10 mouse cellular contexts compared by ENCODE assay signal in the genomic region with DNA sequence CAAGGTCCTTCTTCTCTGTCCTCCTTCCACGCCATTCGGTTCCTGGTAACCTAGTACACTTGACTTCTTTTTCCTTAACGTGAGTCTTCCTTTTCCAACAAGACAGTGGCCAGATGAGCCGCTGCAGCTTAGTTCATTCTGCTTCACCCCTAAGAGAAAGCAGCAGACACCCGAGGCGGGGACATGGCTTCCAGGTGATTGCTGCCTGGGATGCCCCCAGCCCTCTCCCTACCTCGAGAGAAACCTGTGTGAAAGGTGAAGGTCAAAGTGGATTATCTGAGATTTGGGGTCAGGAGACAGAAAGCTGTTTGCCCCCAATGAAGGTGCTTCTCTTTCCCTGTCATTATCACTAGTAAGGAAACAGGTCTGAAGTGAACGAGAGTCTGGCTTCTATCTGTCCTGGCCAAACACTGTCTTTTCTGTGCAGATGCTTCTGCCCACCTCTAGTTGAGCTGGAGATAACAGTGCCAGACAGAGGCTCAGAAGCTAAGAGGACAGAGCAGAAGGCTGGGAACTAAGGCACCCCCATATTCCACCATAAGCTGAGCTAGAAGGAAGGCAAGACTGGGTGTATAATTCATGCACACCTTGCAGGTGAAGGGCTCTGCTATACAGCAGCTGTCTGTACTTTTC. TPM values are rescaled to one million over a fixed set of nuclear protein-coding genes. Genes with fewer than 3 reads are reported as not detected.
DNase-seq lines count a peak whose midpoint lies in the region; ATAC-seq and TF ChIP-seq lines count a peak whose summit lies in the region.
"Had no signal": no experiment of that assay in that cellular context is flagged by ENCODE, and none has a peak within 500 bp of the region (broad histone marks: within the 10 kb centered on the region; RNA-seq: fewer than 3 reads in every experiment).

No protein-coding gene starts in this region.

- H3K4me2 ChIP-seq in lung, embryonic 14.5 days = peak overlapping the region; percentile 67
- H3K4me2 ChIP-seq in forebrain, embryonic 14.5 days (ENCODE audit: low read length) = peak overlapping the region; percentile 42
- H3K4me2 ChIP-seq in limb, embryonic 12.5 days = peak overlapping the region; percentile 60
- H3K4me2 ChIP-seq in neural tube, embryonic 14.5 days (ENCODE audit: low read depth, low read length) = peak overlapping the region; percentile 48

- WGBS in lung, embryonic 14.5 days = 32% methylated on average over 8 of the region's 8 CpGs
- 47% methylated on average over 8 of the region's 8 CpGs for WGBS in forebrain, embryonic 14.5 days
- 46% methylated on average over 8 of the region's 8 CpGs for WGBS in limb, embryonic 12.5 days
- WGBS in neural tube, embryonic 14.5 days = 44% methylated on average over 8 of the region's 8 CpGs

- ATAC-seq in lung, embryonic 14.5 days (ENCODE audit: insufficient read depth) = peak; percentile 2; the same call in 1 of the 2 replicates
- no peak for ATAC-seq in forebrain, embryonic 14.5 days
- 0 out of 2 replicates have a peak, but pooled peaks have one; percentile 7 for ATAC-seq in limb, embryonic 12.5 days (ENCODE audit: insufficient number of reproducible peaks, insufficient read depth, low FRiP score, low TSS enrichment, low read depth)
- no peak for ATAC-seq in neural tube, embryonic 14.5 days (ENCODE audit: low read depth)

- peak overlapping the region; percentile 45; the same call in 1 of the 2 replicates for H3K9ac ChIP-seq in lung, embryonic 14.5 days
- H3K9ac ChIP-seq in forebrain, embryonic 14.5 days (ENCODE audit: low read length) = peak overlapping the region; percentile 50; the same call in 1 of the 2 replicates
- no peak overlapping the region for H3K9ac ChIP-seq in limb, embryonic 12.5 days (replicated peaks)
- H3K9ac ChIP-seq in neural tube, embryonic 14.5 days (replicated peaks; ENCODE audit: low read depth, low read length) = no peak overlapping the region

- no peaks in the 10 kb centered on the region for H3K9me3 ChIP-seq in lung, embryonic 14.5 days (ENCODE audit: low read depth, low read length)
- H3K9me3 ChIP-seq in forebrain, embryonic 14.5 days (replicated peaks; ENCODE audit: control insufficient read depth, low read length) = no peaks in the 10 kb centered on the region
- H3K9me3 ChIP-seq in limb, embryonic 12.5 days = no peaks in the 10 kb centered on the region
- H3K9me3 ChIP-seq in neural tube, embryonic 14.5 days (ENCODE audit: control insufficient read depth, low read length) = no peaks in the 10 kb centered on the region

- peaks cover 13% of the 10 kb centered on the region; the same call in 1 of the 2 replicates for H3K36me3 ChIP-seq in lung, embryonic 14.5 days (ENCODE audit: insufficient read depth)
- peaks cover 33% of the 10 kb centered on the region for H3K36me3 ChIP-seq in forebrain, embryonic 14.5 days (ENCODE audit: control insufficient read depth, insufficient read depth, low read length)
- peaks cover 41% of the 10 kb centered on the region for H3K36me3 ChIP-seq in limb, embryonic 12.5 days
- H3K36me3 ChIP-seq in neural tube, embryonic 14.5 days (ENCODE audit: control insufficient read depth, insufficient read depth, low read length) = peaks cover 10% of the 10 kb centered on the region

- no peaks in the 10 kb centered on the region for H3K4me1 ChIP-seq in lung, embryonic 14.5 days (ENCODE audit: insufficient read depth)
- H3K4me1 ChIP-seq in forebrain, embryonic 14.5 days (ENCODE audit: control insufficient read depth, insufficient read depth, low read length) = peaks cover 3% of the 10 kb centered on the region; the same call in 1 of the 2 replicates
- H3K4me1 ChIP-seq in limb, embryonic 12.5 days (replicated peaks) = peaks cover 8% of the 10 kb centered on the region; the same call in 1 of the 2 replicates
- peaks cover 5% of the 10 kb centered on the region for H3K4me1 ChIP-seq in neural tube, embryonic 14.5 days (ENCODE audit: control insufficient read depth, insufficient read depth, low read length)

- no peaks in the 10 kb centered on the region; the same call in 1 of the 2 replicates for H3K27me3 ChIP-seq in lung, embryonic 14.5 days (ENCODE audit: insufficient read depth, low read length)
- 0 out of 2 replicates have a peak, but pooled peaks cover 4% of the 10 kb centered on the region for H3K27me3 ChIP-seq in forebrain, embryonic 14.5 days (replicated peaks; ENCODE audit: control insufficient read depth, insufficient read depth, low read length)
- H3K27me3 ChIP-seq in limb, embryonic 12.5 days = peaks cover 15% of the 10 kb centered on the region; the same call in 1 of the 2 replicates
- H3K27me3 ChIP-seq in neural tube, embryonic 14.5 days (ENCODE audit: control insufficient read depth, insufficient read depth, low read length) = no peaks in the 10 kb centered on the region

- H3K4me3 ChIP-seq in lung, embryonic 14.5 days (ENCODE audit: low read depth, low read length) = peak overlapping the region; percentile 33
- no peak overlapping the region; the same call in 1 of the 2 replicates for H3K4me3 ChIP-seq in forebrain, embryonic 14.5 days (ENCODE audit: low read depth, low read length)
- peak overlapping the region; percentile 33 for H3K4me3 ChIP-seq in limb, embryonic 12.5 days (replicated peaks)
- no peak overlapping the region for H3K4me3 ChIP-seq in neural tube, embryonic 14.5 days (ENCODE audit: low read depth, low read length)
- H3K4me3 ChIP-seq: left cerebral cortex, adult 2 months had no signal

- TF ChIP-seq CTCF in lung, embryonic 14.5 days (IDR thresholded peaks at IDR 0.05; ENCODE audit: low read depth) = no peak

- no peak overlapping the region for H3K27ac ChIP-seq in lung, embryonic 14.5 days (ENCODE audit: low read depth)
- H3K27ac ChIP-seq in forebrain, embryonic 14.5 days (ENCODE audit: low read depth, low read length) = no peak overlapping the region
- no peak overlapping the region for H3K27ac ChIP-seq in limb, embryonic 12.5 days
- no peak overlapping the region for H3K27ac ChIP-seq in neural tube, embryonic 14.5 days (ENCODE audit: low read depth, low read length)
- H3K27ac ChIP-seq: left cerebral cortex, adult 2 months had no signal

- DNase-seq in lung, embryonic 14.5 days = no peak
- DNase-seq in lung, postnatal 14 days = no peak
- no peak for DNase-seq in forebrain, embryonic 14.5 days (ENCODE audit: low spot score)
- DNase-seq in Muller cell, postnatal 12 days (ENCODE audit: inconsistent ontology term) = no peak
- DNase-seq in adrenal gland, postnatal 25 days = no peak
- DNase-seq in right cerebral cortex, adult 2 months (ENCODE audit: low spot score in 2 of 2) = no peak

RNA-seq across cellular contexts. Expression of a gene that starts 16.8 kb away (rescaled TPM):
- 49.3 and 51.6 TPM in 2 replicates for polyA plus RNA-seq in lung, embryonic 14.5 days (2014; fragmentation: Nextera tagmentation; extraction: Ambion mirVana)
- polyA plus RNA-seq in forebrain, embryonic 14.5 days (2014; fragmentation: Nextera tagmentation; extraction: Ambion mirVana) = 34.5 and 50.2 TPM in 2 replicates
- polyA plus RNA-seq in limb, embryonic 12.5 days (2016; fragmentation: Nextera tagmentation; extraction: Ambion mirVana) = 44.5 and 46.7 TPM in 2 replicates
- polyA plus RNA-seq in neural tube, embryonic 14.5 days (2014; fragmentation: Nextera tagmentation; extraction: Ambion mirVana) = 77.6 and 83.7 TPM in 2 replicates
- total RNA-seq in adrenal gland, postnatal 25 days (2021) = 76.4 and 81.1 TPM in 2 replicates

RNA-seq across cellular contexts. Expression of a gene that starts 20.0 kb away (rescaled TPM):
- 0.93 and 1.2 TPM in 2 replicates for polyA plus RNA-seq in lung, embryonic 14.5 days (2014; fragmentation: Nextera tagmentation; extraction: Ambion mirVana)
- polyA plus RNA-seq in forebrain, embryonic 14.5 days (2014; fragmentation: Nextera tagmentation; extraction: Ambion mirVana) = 1.9 and 3.8 TPM in 2 replicates
- polyA plus RNA-seq in limb, embryonic 12.5 days (2016; fragmentation: Nextera tagmentation; extraction: Ambion mirVana) = 1.1 and 1.6 TPM in 2 replicates
- 8.9 and 14.7 TPM in 2 replicates for polyA plus RNA-seq in neural tube, embryonic 14.5 days (2014; fragmentation: Nextera tagmentation; extraction: Ambion mirVana)
- 2.9 and 6.2 TPM in 2 replicates for total RNA-seq in adrenal gland, postnatal 25 days (2021)
- total RNA-seq: MEL had no signal

RNA-seq across cellular contexts. Expression of a gene that starts 34.5 kb away (rescaled TPM):
- 50.9 and 55.1 TPM in 2 replicates for polyA plus RNA-seq in lung, embryonic 14.5 days (2014; fragmentation: Nextera tagmentation; extraction: Ambion mirVana)
- 34.3 and 36.6 TPM in 2 replicates for polyA plus RNA-seq in forebrain, embryonic 14.5 days (2014; fragmentation: Nextera tagmentation; extraction: Ambion mirVana)
- 54.0 and 59.5 TPM in 2 replicates for polyA plus RNA-seq in limb, embryonic 12.5 days (2016; fragmentation: Nextera tagmentation; extraction: Ambion mirVana)
- 44.5 and 55.4 TPM in 2 replicates for polyA plus RNA-seq in neural tube, embryonic 14.5 days (2014; fragmentation: Nextera tagmentation; extraction: Ambion mirVana)
- 33.1 and 34.2 TPM in 2 replicates for total RNA-seq in adrenal gland, postnatal 25 days (2021)

Comparison
In these comparisons a context has a peak if more than half of its experiments do, and no peak if none do; other contexts are left out.
1. ATAC-seq: peak in lung, embryonic 14.5 days (single experiment) and limb, embryonic 12.5 days (single experiment); none in forebrain, embryonic 14.5 days (single experiment) and neural tube, embryonic 14.5 days (single experiment).
2. H3K4me3 ChIP-seq: peak in lung, embryonic 14.5 days (single experiment) and limb, embryonic 12.5 days (single experiment); none in forebrain, embryonic 14.5 days (single experiment) and neural tube, embryonic 14.5 days (single experiment).
3. H3K9ac ChIP-seq: peak in lung, embryonic 14.5 days (single experiment) and forebrain, embryonic 14.5 days (single experiment); none in limb, embryonic 12.5 days (single experiment) and neural tube, embryonic 14.5 days (single experiment).
4. Peak in every context shown above with its lines, with median percentiles within 50 percentile points of each other: H3K4me2 ChIP-seq.